Mouse (Mus musculus): ENCODE measurements around the gene Spata21.
A peak's percentile ranks its signal among the peaks of the same experiment; 100 is the strongest.

Gene Spata21

DNA sequence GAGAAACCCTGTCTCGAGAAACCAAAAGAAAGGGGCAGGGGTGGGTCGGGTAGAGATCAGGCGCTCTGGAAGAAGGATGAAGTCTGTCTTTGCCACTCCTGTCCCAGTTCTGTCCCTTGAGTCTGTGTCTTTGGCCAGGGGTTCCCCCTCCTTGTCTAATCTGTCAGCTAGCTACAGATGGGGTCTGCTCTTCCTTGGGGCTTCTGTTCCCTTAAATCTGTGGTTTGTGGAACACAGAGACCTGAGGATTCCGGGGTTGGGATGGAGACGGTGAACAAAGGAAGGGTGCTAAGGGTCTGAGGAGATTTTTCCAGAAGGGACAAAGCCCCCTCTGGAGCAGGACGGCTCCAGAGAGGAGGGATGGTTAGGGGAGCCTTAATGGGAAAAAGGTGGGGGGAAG is at the start of gene Spata21:
TSS of gene Spata21 (plus strand) at position 301 of the 400 bp plus-strand sequence.
- no peak for DNase-seq

DNA sequence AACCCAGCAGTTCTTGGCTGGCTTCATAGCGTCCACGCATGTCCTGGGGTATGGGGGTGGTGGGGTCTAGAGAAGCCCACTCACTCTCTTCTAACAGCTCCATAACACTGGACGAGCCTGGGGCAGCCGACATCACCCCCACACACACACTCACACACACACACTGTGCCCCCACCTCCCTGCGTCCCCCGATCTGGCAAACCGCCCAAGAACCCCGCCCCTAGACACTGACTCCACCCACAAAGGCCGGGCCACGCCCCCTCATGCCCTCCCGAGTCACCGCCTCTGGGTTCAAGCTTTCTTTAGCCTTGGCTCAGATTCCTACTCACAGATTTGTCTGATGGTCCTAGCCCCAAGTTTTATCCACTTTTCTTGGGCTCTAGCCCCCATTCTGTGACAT is 47.0 kb upstream of the Spata21 start:
- no peak for DNase-seq

DNA sequence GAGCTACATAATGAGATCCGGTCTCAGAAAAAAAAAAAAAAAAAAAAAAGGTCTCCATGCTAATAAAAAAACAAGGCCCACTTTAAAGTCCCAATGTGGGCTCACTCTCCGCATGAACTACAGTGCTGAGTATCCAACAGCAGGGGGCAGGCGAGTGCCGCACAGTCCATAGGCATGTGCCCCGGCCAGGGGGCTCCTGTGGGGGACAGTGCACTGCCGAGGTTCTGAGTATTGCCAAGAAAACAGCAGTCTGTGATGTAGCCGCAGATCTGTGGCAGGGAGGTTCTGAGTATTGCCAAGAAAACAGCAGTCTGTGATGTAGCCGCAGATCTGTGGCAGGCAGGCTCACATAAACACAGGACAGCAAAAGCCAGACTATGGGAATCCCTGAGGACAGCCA is 43.3 kb upstream of the Spata21 start:
- peak; percentile 76 to 78 for DNase-seq

DNA sequence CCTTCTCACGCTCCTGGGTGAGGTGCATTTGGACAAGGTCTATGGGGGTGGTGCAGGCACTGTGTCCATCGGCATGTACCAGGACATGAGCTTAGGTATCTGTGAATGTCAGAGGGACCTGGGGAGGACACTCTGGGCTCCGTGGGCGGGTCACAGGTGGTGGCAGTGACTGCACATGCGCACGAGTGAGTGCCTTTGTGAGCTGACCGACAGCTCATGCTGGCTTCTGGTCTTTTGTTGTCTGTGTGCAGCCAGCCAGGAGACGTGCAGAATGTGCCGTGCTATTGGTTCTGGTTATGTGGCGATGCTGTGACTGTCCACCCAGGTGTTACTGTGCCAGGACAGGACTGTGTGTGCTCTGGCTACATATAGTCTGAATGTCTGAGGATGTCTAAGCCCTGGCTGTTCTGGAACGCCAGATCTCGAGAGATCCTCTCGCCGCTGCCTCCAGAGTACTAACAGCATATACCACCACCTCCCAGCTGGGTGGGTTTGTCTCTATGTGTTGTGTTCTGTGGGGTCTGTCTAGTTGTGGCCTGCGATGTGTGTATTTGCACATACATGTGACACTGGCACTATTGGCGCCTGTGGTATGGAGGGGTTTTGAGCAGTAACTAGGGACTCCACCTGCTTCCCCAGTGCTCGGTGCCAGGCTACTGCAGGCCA is 39.2 kb upstream of the Spata21 start:
- DNase-seq = no peak

DNA sequence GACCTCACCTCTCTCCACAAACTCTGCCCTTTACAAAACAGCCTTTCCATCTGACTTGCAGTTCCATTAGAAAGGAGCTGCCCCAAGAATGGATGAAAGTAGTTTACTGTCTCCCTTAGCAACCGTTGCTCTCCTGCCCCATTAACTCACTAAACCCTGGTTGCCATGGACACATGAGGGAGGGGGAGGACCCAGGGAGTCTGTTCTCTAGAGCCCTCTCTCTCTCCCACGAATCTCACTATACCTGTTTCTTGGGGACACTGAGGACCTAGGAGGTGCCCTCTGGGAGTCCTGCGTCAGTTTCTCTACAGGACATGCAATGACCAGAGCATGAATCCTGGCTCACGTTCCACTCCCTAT is 38.7 kb upstream of the Spata21 start:
- no peak for DNase-seq

DNA sequence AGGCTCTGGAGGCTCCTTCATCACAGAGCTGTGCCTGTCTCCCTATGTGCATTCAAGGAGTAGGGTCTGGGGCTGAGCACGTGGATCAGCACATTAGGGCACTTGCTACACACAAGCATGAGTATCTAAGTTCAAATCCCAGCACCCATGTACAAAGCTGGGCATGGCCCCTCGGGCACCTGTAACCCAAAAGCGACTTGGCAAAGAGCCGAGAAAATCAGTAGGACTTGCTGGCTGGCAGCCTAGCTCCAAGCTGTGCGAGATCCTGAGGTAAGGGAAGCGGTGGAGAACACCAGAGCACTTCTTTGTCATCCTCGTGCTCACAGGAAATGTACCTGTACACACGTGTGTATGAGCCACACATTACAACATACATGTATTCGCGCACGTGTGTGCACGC is 35.7 kb upstream of the Spata21 start:
- no peak for DNase-seq

DNA sequence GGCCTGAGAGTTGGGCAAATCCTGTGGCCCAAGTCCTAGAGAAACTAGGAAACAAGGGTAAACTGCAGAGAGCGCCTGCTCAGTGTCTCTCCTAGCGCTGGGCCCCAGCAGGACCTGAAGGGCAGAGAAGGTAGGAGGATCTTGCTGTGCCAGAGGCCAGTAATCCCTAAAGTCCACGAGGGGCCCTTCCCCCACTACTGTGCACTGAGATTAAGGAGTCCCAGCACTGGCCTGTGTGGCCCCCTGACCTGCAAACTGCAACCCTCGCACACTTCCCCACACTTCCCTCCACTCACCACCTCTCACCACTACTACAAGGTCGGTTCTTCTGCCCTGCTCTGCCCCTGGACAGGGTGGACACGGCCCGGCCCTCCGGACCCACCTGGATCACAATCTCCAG is 35.0 kb upstream of the Spata21 start:
- DNase-seq = no peak

DNA sequence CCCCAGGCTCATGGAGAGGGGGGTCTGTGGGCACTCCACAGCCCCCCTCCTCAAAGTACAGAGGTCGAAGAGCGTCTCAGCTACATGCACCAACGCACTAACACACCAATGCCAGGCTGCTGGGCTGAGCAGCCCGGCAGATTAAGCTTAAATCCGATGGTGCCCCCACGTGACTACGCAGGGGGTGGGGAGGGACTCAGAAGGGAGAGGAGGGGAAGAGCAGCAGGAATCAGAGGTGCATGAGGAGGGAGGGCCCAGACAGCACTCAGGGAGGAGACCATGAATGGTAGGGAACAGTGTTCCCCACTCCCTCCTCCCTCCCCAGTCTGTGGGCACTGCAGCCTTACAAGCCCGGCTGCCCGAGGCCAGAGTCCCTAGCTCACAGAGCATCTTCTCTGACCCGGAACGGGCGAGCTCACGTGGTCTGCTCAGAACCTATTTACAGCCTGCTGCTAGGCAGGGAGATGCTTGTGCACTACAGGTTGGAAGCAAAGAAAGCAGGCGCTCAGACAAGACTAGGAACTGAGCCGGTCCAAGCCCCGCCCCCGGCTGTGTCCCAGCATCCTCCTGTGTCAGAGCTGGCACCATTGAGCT is 34.5 kb upstream of the Spata21 start:
- DNase-seq = no peak

DNA sequence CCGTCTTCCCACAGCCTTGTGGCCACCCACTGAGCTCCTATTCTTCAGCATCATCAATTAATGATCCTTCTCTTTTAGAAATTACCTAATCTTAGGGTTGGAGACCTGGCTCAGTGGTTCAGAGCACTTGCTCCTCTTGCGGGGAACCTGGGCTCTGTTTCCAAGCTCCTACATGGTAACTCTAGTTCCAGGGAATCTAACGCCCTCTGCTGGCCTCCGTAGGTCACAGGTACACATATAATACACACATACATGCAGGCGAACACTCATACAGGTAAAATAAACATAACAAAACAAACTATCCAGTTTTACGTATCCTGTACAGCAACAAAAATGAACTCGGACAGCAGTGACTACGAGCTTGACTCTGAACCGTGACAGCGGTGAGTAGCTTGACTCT is 31.2 kb upstream of the Spata21 start:
- DNase-seq = no peak

DNA sequence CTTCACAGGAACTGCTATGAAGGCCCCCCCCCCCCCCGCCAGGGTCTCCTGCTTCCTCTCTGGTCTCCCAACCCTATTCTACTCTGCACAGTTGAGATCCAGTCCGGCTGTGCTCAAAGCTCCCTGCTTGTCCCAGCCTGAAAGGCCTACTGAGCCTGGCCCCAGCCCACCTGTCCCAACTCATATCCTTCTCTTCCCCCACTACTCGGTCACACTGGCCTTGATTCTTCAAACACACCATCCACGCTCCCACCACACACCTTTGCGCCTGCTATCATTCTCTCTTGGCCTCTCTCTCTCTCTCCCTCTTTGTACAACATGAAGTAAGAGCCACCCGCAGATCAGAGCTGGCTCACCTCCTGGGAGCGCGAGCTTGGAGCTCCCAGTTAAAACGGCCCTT is 29.3 kb upstream of the Spata21 start:
- no peak for DNase-seq

DNA sequence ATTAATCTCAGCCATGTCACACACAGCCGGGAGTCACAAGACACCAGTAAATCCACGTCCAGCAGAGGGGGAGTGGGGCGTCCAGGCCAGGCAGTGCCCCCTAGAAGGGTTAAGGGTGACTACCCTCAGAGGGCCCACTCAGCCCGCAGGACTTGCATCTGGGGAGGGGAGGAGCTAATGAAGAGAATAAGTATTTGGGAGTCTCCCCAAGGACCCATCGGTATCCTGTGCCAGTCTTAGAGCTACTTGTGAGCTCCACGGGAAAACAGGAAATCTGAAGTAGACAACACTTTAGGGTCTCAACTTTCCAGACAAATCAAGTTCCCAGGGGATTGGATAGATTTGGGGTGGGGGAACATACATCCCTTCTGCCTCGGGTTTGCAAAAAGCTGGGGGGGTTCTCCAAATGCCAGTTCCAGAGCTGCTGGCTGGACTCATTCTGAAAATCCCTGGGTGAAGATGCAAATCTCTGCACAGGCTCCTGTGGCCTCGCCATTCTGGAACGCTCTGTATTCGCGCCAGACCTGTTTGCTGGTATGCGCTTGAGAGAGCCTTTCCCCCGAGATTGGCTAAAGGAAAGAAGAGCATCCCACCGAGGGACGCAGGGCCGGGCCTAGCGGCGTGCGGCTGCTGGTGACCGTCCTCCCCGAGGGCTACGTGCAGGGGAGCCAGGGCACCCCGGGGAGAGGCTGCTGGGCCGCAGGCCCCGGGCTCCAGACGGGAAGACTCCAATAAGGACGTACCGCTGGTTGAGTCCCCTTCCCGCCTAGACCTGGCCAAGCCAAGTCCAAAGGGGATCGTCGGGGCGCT is 28.3 kb upstream of the Spata21 start:
- DNase-seq = no peak

DNA sequence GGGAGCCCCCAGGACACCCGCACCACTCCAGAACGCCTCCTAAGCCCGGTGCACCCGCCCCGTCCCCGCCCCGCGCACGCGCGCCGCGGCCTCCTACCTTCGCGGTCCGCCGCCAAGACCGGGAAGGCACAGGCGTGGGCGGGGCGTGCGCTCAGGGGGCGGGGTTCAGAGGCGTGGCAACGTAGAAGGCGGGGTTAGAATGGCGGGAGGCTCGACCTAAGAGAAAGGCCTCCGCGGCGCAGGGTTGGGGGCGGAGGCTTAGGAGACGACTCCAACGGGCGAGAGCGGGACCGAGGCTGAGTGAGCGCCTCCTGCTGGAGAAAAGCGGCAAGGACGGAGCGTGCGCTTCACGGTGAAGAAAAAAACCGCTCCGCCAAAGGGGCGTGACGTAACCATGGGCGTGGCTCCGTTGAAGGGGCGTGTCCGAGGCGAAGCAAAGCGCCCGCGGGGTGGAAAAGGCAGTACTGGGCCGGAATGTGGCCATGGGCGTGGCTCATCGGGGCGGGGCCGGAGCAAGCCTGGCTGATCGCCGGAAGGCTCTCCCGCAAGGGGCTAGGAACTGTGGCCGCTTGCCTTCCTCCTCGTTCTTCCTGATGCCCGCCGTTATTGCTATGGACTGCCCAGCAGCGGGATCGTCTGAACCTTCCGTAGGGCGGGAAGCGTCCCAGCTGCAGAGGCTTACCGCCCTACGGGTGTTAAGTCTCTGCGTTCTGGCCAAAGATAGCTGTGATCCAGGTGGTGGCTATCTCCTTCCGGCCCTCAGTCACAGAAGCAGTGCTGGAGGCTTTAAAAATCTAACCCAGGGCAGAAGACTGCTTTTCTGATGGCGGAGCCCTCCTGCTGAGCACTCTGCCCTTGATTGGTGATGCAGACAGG is 27.5 kb upstream of the Spata21 start, which contains the start of gene Crocc:
TSS of gene Crocc (minus strand) at position 125 of the 876 bp plus-strand sequence.
- DNase-seq = peak; percentile 100

DNA sequence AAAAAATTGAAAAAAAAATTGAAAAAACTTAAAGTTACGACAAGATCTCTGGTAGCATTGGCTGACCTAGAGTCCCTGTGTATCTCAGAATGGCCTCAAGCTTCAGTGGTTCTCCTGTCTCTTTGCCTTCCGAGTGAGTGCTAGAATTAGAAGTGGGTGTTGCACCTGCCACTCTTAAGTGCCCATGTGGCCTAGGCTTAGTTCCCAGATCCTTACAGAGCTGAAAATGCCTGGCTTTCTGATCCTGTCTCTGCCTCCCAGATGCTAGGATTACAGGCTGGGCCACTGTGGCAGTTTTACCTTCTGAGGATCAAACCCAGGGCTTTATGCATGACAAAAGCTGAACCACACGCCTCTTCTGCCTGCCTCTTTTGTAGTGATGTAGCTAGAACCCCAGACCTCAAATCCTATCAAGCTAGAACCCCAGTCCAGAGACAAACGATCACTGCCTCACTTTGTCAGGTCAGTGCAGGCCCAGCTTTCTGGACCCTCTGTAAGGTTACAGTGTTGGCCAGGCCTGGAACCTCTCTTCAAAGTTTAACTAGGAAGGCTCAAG is 24.0 kb upstream of the Spata21 start:
- no peak for DNase-seq

DNA sequence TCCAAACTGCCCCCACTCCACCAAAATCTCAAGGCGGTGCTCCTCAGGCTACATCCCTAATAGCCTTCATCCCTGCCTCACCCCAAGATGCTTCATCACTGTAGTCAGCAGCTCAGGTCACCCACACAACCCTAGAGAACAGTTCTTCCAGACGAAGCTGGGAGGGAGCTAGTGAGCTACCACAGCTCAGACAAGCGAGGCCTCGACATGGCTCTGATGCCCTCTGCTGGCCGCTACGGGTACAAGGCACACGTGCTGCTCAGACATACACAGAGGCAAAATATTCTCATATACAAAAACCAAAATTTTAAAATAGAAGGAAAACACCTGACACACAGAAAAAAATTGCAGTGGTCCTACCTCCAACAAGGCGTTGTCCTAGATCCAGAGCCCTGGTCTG is 23.0 kb upstream of the Spata21 start:
- peak; percentile 87 to 88 for DNase-seq

DNA sequence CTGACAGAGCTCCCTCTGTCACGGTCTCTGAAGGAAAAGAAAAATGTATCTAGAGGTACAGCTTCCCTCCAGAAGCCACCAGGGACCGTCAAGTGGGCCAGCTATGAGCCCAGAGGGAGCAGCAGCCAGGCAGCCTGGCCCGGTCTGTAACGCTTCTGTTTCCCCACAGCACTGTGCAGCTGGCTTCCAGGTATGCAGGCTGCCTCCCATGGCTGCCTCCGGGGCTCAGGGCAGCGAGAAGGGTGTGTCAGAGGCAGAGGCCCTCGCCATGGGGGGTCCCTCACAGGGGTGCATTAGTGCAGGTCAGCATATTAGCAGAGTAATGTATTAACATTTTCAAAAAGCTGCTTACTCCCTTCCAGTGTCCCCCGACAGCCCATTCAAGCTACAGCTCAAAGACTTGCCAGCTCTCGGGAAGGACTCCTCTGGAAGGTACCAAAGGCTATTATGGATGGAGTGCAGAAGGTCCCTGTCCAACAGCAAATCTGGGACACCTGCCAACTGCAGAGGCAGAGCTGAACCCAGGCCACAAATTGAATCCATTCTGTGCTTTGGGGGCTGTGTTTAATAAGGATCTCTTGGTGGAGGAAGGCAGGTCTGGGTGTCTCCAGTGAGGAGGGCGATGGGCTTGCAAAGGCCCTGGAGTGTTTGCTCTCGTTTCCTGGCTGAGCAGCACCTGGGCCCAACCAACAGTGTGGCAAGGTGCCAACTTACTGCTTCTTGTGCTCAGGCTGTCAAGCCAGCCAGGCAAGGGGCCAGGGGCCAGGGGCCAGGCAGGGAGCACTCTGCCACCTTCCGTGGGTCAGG is 21.2 kb upstream of the Spata21 start:
- no peak for DNase-seq

DNA sequence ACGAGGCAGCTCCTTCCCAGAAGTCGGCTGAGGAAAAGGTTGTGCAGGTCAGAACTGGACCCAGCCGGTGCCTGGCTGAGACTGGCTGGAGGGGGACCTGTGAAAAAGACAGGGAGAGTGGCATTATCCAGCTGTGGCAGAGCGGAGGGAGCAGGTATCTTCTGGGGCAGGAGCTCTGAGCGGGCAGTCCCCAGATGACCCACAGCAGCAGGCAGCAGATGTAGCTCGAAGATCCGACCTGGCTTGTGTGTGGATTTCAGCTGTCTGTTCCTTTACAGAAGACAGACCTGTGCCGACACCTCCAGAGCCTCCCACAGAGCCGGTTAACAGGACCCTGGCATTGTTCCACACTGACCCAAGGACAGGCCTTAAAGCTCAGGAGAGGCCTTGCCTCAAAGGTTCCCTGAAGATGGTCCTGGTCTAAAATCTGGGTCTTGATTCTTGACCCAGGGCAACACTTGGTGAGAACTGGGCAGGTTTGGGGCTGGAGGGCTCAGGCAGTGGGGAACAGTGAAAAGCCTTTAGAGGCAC is 20.6 kb upstream of the Spata21 start:
- DNase-seq = no peak

DNA sequence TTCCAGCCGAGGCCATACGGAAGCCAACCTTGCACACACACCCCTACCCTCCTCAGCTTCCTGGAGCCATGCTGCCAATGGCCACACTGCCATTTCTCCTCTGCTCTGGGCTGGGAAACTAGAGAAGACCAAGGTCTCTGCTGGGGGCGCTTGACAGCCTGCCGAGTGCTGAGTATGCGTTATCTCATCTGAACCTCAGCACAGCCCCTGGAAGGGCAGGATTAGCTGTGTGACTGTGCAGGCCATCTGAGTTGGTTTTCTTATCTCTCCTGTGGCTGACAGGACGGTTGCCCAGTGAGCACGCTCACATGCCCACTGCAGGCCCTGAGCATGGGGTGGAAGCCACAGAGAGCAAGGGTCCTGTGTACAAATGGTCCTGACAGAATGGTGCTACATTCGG is 19.5 kb upstream of the Spata21 start:
- DNase-seq = no peak

DNA sequence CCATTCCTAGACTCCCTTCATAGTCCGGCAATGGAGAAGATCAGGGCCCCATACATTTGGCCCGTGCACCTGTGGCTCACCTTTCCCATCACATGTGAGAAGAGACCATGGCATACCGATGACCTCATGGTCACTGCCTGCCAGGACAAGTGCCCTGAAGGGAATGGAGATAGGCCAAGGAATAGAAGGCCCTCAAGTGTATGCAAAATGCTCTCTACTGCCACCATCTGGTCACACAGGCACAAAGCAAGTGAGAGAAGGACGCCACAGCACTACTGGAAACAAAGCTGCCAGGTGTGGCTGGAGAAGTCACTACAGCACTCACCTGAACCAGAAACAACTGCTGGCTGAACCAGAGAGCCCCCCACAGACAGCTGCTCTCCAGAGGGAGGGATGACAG is 18.4 kb upstream of the Spata21 start:
- peak; percentile 71 to 72 for DNase-seq

DNA sequence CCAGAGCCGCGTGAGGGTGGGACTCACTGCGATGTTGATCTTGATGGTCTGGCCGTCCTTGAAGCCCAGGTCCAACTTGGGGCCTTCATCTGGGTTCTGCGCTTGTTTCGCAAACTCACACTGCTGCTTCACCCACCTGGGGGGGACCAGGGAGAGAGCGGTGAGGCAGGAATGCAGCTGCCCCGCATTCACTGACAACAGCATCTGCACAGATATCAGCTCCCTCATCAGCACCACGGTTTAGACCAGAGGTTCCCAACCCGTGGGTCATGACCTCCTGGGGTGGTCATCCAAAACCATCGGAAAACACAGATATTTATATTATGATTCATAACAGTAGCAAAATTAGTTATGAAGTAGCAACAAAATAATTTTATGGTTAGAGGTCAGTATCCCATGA is 15.6 kb upstream of the Spata21 start:
- no peak for DNase-seq

DNA sequence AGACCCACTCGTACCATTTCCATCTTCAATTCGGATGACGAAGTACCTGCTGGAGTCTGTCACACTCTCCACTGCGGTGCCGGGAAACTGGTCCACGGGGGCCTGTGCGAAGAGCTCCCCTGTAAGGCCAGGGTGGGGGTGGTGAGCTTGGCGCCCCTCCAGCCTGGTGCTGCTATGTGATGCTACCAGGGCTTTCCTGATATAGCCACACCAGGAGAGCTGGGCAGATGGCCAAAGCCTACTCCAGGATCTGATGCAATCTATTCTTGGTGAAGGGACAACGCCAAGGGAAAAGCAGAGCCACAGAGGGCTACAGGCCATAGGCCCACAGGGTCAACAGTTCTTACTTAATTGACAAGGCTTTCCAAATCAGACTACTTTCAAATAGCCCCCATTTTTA is 14.5 kb upstream of the Spata21 start:
- DNase-seq = no peak

DNA sequence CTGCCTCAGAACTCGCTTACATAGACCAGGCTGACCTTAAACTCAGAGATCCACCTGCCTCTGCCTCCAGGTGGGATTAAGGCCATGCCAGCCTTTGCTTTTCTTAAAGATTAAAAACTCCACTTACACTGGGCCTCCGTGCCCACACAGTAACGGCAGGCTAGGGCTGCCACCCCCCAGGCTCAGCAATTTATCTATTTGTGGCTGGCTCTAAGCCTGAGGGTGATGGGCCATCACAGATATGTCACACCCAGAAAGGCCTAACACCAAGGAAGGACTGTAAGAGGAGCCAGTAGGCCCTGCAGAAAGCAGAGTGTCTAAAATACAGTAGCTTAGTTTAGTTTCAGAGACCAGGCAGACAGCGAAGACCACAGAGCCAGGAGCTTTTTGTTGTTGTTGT is 14.0 kb upstream of the Spata21 start:
- DNase-seq = no peak

Data from B cell, adult 2 months (primary cell).